Mouse (Mus musculus) telencephalon, adult 2 months (tissue): ENCODE results near the gene Rufy4.
"Not testable (repeated sequence)": the region's sequence is repeated elsewhere in the genome, so short reads cannot be mapped to it uniquely, and the experiment has no call there.

ENCODE experiments used
- DNase-seq: peaks from one replicate; pipeline ENCODE4 v3.0.0-alpha.2; 2011; ENCODE audit warnings: low read depth, low spot score

The Rufy4 gene

GRCm38 (mm10) chr1:74150101-74150500 lies 24.8 kb downstream of the Rufy4 start:
- DNase-seq, result no peak

GRCm38 (mm10) chr1:74151091-74151490 lies 25.8 kb downstream of the Rufy4 start:
- no peak for DNase-seq

DNA sequence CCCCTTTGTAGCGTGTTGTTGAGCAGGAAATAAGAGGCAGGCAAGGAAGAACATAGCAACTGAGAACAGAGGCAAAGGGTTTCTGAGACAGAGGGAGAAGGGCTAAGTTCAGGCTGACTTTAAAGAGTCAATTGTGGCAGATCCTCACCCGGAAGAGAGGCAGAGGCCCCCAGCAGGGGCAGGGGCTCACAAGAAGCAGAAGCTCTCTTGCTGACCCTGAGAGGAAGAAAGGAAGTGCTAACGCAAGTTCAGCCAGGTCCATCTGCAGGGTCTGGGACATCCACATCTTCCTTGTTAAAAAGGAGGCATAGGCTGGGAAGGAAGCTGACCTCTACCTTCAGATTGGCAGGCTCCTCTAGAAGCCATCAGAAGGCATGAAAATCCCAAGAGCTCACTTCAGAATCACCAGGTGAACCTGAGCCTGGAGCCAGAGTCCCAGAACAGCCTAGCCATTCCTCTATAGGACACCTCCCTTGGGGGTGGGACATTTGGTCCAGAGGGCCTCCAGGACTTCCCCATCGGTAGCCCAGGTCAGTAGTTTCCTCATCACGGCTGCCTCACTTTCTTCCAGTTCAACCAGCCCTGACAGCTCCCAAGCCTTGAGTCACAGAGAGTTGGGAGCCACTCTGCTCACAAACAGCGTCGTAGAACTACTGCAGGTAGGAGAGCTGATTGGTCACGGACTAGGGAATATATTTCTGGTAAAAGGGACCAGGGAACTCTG lies 28.3 kb downstream of the Rufy4 start, which contains the start of gene Cxcr2:
Gene Cxcr2, plus strand, starts transcription at position 529 of the 724 bp plus-strand sequence.
- DNase-seq, result no peak

- DNase-seq, result no peak
Measured at GRCm38 (mm10) chr1:74155435-74156012, 30.2 kb downstream of the Rufy4 start.

- DNase-seq, result no peak
Measured at GRCm38 (mm10) chr1:74156381-74156910, 31.1 kb downstream of the Rufy4 start.

GRCm38 (mm10) chr1:74159613-74160012 lies 34.3 kb downstream of the Rufy4 start:
- DNase-seq, result not testable (repeated sequence)

DNA sequence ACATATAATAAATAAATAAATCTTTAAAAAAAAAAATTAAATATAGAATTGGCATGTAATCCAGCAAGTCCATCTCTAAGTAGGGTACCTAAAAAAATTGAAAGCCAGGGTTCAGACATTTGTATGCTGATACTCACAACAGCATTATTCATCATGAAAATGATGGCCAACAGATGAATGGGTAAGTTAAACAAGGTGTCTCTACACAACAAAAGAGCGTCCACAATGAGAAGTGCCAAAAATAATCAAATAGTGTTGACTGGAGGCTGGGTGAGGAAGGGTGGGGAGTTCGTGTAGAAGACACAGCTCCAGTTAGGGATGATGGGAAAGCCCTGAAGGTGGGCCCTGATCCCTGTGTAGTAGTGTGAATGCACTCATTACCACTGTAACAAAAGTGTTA lies 34.7 kb downstream of the Rufy4 start:
- no peak for DNase-seq

GRCm38 (mm10) chr1:74167136-74167535 lies 41.8 kb downstream of the Rufy4 start:
- no peak for DNase-seq

GRCm38 (mm10) chr1:74169721-74170120 lies 44.4 kb downstream of the Rufy4 start:
- no peak for DNase-seq

GRCm38 (mm10) chr1:74172722-74173121 lies 47.4 kb downstream of the Rufy4 start:
- no peak for DNase-seq

DNA sequence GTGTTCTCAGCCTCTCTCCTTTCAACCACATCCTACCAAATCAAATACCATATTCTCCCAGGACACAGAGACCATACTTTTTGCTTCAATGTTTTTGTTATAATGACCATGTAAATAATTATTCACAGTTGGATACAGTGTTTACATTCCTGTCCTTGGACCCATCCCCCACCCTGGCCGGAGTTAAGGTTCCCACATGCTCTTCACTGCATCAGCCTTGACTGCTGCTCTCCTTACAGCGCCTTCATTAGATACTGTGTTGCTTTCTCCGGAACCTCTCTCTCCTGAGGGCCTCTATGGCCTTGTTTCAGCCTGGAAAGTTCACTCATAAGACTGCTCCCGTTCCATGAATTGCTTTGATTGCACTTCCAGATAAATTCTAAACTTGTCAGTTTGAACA lies 50.4 kb downstream of the Rufy4 start:
- DNase-seq, result no peak

DNA sequence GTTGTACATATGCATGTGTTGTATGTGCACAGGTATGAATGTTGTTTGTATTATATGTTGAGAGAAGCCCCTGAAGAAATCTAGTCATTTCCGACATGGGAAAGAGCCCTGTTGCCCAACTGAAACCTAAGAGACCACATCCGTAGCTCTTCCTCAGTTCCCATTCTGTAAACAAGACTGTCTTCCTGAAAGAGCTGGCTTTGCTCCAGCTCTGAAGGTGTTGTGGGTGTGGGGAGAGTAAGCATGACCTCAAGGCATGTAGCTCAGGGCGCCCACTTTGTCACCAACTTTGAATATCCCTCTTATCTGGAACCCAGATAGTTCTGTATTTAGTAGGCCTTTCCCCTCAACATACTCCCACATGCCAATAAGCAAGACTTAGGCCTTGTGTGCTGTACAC lies 53.3 kb downstream of the Rufy4 start:
- no peak for DNase-seq

DNA sequence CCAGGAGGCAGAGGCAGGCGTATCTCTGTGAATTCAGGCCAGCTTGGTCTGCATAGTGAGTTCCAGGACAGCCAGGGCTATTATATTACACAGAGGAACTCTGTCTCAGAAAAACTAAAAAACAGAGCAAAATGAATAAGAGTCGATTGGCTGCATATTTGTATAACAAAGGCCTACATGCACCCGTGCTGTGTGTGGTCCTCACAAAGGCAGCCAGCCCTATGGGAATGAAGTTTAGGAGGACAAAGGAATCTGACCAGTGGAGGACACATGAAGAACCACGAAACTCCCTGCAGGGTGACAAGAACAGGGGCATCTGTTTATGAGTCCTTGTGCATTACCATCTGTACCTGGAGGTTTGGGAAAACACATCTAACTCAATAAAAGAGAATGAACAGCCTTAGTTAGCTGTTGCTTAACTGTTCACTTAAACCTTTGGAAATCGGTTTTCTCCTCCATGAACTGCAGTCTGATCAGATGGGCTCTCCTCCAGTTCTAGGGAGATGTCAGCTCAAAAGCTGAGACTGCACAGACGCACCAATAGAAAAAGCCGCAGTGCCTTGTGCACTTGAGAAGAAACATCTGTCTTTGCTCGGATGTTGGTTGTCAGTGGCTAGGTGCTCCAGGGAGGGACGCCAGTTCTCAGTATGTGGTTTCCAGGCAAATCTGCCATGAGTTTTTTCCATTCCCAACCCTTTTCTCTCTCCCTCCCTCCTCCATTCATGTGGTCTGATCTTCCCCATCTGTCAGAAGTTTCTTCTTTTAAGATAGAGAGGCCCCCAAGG lies 54.5 kb downstream of the Rufy4 start:
- DNase-seq, result no peak

DNA sequence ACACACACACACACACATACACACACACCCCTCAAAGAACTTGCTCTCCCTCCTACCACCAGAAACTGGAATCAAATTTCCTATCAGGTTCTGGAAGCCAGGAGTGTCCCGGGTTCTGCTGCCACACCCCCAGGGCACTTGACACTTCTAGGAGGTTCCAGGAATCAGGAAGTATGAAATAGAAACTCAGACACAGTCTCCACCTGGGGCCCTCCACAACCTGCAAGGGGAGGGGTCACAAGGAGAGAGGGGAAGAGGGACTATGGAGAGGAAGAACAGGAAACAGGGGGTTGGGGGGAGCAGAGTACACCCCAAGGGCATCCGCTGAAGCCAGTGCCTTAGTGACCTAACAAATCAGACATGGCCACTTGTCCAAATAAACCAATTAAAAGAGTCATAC lies 56.1 kb downstream of the Rufy4 start:
- DNase-seq, result no peak

DNA sequence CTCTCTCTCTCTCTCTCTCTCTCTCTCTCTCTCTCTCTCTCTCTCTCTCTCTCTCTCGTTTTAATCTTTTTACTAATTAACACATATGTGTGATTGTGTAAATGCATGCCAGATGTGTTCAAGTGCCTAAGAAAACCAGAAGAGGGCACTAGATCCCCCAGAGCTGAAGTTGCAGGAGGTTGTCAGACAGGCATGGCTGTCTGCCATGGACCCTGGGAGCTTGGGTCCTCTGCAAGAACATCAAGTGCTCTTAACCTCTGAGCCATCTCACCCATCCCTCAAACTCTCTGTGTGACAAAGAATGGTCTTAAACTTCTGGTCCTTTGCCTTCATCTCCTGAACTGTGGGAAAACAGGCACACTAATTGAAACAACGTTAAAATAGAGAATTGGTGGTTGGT lies 57.7 kb downstream of the Rufy4 start:
- no peak for DNase-seq

DNA sequence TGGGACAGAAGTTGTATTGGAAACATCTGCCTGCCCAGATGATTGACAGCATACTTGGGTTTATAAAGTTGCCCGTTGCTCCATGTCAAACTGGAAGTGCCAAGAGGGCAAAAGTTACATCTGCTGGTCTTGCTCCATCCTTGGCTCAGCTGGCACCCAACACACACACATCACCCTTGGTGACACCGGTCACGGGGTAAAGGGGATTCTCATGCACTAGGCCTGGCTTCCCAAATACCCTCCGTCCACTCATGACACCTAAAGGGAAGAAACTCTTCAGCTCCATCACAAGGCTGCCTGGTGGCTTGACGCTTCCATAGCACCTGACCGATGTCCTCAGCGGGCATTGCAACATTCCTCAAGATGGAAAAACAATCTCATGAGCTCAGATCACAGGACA lies 65.1 kb downstream of the Rufy4 start:
- no peak for DNase-seq

- no peak for DNase-seq
Measured at GRCm38 (mm10) chr1:74192711-74193110, 67.4 kb downstream of the Rufy4 start.

DNA sequence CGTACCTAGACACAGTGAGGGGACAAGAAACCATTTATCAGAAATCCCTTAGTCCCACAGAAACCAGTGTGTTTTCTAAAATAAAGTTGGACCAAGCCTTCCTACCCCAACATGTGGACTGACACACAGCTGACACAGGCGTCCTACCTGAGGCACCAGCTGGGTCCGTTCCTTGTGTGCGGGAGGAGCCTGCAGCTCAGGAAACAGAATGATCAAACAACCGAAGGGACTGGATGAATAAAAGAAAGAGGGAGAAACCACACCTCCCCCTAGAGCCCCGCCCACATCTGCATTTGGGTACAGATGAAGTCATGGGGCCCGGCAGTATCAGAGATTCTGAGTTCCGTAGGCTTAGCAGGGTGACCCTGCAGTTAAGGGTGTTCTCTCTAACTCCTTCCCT lies 69.1 kb downstream of the Rufy4 start, which contains the start of gene Cxcr1:
Gene Cxcr1, minus strand, starts transcription at position 187 of the 400 bp plus-strand sequence.
- DNase-seq, result no peak

DNA sequence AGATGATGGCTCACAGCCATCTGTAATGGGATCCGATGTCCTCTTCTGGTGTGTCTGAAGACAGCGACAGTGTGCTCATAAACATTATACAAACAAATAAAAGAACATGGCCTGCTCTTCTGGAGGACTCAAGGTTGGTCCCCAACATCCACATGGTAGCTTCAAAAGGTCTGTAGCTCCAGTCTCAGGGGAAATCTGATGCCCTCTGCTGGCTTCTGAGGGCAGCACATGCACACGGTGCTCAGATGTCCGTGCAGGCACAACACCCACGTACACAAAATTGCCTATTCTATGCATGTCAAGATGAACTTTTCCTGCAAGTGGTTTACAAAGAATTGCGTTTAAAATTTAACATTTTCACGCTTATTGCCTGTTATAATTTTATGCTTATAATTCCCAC lies 70.6 kb downstream of the Rufy4 start:
- DNase-seq, result no peak

DNA sequence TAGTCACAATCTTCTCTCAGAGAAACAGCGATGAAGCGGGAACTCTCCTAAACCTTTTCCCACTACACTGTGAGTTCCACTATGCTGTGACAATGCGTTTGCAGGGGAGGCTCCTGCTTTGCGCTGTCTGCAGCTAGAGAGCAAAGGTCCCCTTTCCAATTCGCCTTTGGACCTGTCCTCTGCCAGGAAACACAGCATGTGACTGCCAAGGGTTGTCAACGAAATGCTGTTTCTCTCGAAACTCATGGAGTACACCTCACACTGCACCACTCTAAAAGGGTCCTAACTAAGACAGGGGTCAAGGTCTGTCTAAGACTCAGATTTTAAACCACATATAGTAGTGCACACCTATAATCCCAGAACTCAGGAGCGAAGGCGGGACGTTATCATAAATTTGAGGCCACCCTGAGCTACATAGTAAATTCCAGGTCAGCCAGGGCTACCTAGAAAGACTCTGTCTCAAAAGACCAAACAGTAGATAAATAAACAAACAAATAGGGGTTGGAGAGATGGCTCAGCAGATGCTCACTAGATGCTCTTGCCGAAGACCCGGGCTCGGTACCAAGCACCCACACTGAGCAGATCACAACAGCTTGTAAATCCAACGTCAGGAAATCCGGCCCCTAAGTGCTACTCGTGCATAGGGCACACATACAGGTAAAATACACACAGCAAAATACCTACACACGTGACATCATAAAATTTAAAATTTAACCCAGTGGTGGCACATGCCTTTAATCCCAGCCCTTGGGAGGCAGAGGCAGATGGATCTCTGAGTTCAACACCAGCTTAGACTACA lies 71.5 kb downstream of the Rufy4 start:
- no peak for DNase-seq
